Mouse (Mus musculus) splenic B cell, adult 2 months (primary cell): ENCODE measurements around the gene Lnx1.

Experiments
- DNase-seq: peaks from one replicate; pipeline ENCODE4 v3.0.0-alpha.2; 2011; ENCODE audit warnings: low read depth, low spot score
- H3K27me3 ChIP-seq: 2 replicates; pipeline ENCODE4 v1.6.1; 2012; ENCODE audit warnings: mild to moderate bottlenecking, low read length, moderate library complexity, mixed read lengths; ENCODE audit not compliant: control insufficient read depth, poor library complexity, insufficient read depth, severe bottlenecking
- H3K36me3 ChIP-seq: 2 replicates; pipeline ENCODE4 v1.6.1; 2012; ENCODE audit warnings: mild to moderate bottlenecking, low read length, moderate library complexity, mixed read lengths; ENCODE audit not compliant: control insufficient read depth, poor library complexity, insufficient read depth, severe bottlenecking

Gene Lnx1

GRCm38 (mm10) chr5:74702766-74703165 lies at the start of gene Lnx1:
Lnx1 (minus strand) TSS chr5:74702912.
- DNase-seq, result no peak
- Histone ChIP-seq H3K36me3 (no peaks in the 10 kb centered on the region), H3K27me3 (no peaks in the 10 kb centered on the region)

DNA sequence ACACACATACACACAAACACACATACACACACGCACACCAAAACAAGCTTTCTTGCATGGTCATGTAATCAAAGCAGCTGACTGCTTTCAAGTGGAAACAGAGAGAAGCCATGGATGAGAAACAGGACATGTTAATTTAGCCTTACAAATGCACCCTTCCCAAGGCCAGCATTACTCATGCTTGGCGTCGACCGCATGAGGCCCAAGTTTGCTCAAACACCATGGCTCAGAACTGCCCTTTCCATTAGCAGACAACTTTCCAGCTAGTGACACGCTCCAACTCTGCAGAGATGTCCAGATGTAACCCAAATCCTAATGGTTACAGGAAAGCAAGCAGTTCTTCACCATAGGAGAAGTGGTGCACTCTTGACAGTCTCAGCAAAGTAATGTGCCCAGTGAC lies 47.8 kb upstream of the Lnx1 start:
- Histone ChIP-seq H3K36me3 (no peaks in the 10 kb centered on the region), H3K27me3 (no peaks in the 10 kb centered on the region)
- DNase-seq, result no peak

GRCm38 (mm10) chr5:74747476-74747875 lies 44.8 kb upstream of the Lnx1 start:
- Histone ChIP-seq H3K27me3 (no peaks in the 10 kb centered on the region), H3K36me3 (no peaks in the 10 kb centered on the region)
- no peak for DNase-seq

GRCm38 (mm10) chr5:74740951-74741350 lies 38.2 kb upstream of the Lnx1 start:
- H3K36me3 ChIP-seq, result no peaks in the 10 kb centered on the region
- H3K27me3 ChIP-seq, result no peaks in the 10 kb centered on the region

DNA sequence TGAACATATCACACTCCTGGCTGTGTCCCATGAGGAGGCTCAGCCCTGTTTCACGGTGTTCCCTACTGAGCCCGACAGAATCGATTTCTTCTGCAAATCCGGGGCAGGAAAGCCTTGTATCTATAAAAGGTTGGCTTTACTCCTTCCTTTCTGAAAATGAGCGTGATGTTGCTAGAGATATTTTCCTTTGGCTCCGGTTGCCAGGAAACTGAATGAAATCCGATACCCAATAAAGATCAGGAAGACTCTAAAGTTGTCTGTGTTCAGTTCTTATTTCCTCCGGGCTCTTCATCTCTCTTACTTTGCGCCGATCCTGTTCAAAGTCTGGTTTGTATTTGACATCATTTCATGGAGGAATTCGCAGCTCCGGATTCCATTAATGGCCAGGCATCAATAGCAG lies 36.7 kb upstream of the Lnx1 start:
- no peaks in the 10 kb centered on the region for H3K27me3 ChIP-seq
- DNase-seq, result no peak
- no peaks in the 10 kb centered on the region for H3K36me3 ChIP-seq

More at GRCm38 (mm10) chr5:74740951-74741350, 38.2 kb upstream of the Lnx1 start:
- no peak for DNase-seq

GRCm38 (mm10) chr5:74738312-74738711 lies 35.6 kb upstream of the Lnx1 start:
- no peaks in the 10 kb centered on the region for H3K36me3 ChIP-seq
- DNase-seq, result no peak
- H3K27me3 ChIP-seq, result no peaks in the 10 kb centered on the region

DNA sequence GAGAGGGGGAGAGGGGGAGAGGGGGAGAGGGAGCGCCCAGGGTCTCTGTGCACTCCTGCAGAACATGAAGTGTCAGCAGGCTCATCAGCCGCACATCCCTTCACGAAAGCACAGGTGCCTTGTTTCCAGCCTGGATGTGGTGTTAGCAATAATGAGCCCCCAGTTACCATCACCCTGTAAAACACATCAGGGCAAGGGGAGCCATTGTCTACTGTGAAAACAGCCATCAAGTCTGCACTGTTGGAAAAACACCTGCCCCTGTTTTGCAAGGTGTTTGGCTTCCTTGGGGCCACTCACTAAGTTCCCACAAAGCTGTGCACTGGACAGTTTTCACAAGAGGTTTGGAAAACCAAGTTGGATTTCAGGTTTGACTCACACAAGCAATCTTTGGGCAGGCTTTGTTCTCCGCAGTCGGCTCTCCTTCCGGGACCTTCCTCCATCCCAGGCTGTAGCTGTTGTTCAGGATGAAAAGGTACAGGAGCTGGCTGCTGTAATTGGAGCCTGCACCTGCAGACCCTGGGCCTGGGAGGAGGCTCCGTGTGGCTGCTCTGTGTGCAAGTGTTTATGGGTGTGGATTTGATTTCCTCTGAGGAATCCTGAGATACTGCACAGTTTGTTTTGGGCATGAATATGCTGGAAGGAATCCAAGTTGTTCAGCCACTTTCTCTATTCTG lies 31.3 kb upstream of the Lnx1 start:
- no peak for DNase-seq
- no peaks in the 10 kb centered on the region for H3K36me3 ChIP-seq
- H3K27me3 ChIP-seq, result no peaks in the 10 kb centered on the region

- Histone ChIP-seq H3K36me3 (no peaks in the 10 kb centered on the region), H3K27me3 (no peaks in the 10 kb centered on the region)
- no peak for DNase-seq
These were observed 29.9 kb upstream of the Lnx1 start for GRCm38 (mm10) chr5:74732613-74733012.

GRCm38 (mm10) chr5:74730601-74731000 lies 27.9 kb upstream of the Lnx1 start:
- Histone ChIP-seq H3K27me3 (no peaks in the 10 kb centered on the region), H3K36me3 (no peaks in the 10 kb centered on the region)
- DNase-seq, result no peak

- no peak for DNase-seq
- no peaks in the 10 kb centered on the region for H3K27me3 ChIP-seq
- H3K36me3 ChIP-seq, result no peaks in the 10 kb centered on the region
These were observed 26.9 kb upstream of the Lnx1 start for GRCm38 (mm10) chr5:74729567-74729966.

GRCm38 (mm10) chr5:74728186-74728585 lies 25.5 kb upstream of the Lnx1 start:
- no peaks in the 10 kb centered on the region for H3K36me3 ChIP-seq
- no peak for DNase-seq
- H3K27me3 ChIP-seq, result no peaks in the 10 kb centered on the region

DNA sequence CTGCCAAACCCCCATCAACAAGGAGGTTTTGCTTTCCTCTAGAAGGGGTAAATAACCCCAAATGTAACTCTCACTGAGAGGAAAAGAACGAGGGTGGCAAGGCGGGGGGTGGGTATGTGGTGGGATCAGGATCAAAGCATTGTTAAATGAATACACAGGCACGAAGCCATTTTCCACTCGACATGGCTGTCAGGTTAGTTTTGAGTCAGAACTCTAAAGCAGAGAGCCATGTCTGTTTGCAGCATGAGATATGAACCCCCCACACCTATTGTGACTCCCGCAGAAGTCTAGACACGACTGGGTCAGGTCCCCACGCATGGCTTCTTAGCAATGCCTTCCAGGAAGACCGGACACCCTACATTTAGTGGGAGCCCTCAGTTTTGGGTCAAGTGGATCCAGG lies 24.6 kb upstream of the Lnx1 start:
- DNase-seq, result no peak
- Histone ChIP-seq H3K27me3 (no peaks in the 10 kb centered on the region), H3K36me3 (no peaks in the 10 kb centered on the region)

- Histone ChIP-seq H3K27me3 (no peaks in the 10 kb centered on the region), H3K36me3 (no peaks in the 10 kb centered on the region)
- no peak for DNase-seq
These were observed 22.8 kb upstream of the Lnx1 start for GRCm38 (mm10) chr5:74725541-74725940.

DNA sequence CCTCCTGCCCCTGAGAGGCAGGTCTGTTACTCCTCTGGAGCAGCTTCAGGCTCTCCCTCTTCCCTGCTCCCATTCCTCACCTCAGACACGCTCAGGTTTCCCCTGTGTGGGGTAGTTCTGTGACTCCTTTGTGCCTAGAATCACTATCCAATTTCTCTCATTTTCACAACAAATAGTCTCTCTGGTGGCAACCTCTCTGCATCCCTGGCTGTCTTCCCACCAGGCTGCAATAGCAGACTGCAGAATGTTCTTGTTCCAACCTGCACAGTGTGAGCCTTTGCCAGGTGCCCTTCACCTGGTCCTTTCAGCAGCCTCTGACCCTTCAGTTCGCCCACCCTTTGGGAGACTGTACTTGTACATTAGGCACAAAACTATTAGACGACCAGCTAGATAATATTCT lies 19.1 kb upstream of the Lnx1 start:
- DNase-seq, result no peak
- H3K27me3 ChIP-seq, result no peaks in the 10 kb centered on the region
- H3K36me3 ChIP-seq, result no peaks in the 10 kb centered on the region

DNA sequence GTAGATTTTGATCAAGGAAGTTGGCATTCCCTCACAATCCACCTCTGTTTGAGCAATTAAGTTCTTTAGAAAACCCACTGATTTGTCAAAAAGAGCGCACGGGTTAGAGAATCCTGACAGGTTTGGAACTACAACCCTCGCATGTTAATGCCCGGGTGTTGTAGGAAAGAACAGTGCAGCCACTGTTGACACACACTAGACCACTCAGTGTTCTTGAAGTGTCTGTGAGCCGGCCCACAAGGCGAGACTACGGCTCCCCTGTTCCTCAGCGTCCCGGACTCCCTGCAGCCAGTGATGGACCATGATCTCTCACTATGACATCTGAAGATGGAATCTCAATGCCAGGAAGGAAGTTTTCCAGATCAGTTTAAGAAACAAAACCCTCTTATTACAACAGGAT lies 17.9 kb upstream of the Lnx1 start:
- Histone ChIP-seq H3K27me3 (no peaks in the 10 kb centered on the region), H3K36me3 (no peaks in the 10 kb centered on the region)
- DNase-seq, result no peak

DNA sequence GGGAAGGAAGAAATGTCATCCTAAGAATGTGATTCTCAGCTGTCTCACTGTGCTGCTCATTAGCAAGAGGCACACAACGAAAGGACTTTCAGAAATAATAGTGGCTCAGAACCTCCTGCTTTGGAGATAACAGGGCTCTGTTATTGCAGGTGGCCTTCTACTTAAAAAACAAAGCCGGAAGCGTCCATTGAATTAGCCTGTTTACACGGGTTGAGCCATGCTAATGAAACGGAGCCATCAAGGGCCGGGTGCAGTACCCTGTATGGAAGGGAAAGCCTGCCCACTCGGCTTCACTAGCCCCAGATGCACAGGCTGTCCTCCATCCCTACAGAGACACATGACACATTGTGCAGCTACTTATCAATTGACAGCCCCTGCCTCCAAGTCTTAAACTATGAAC lies 13.5 kb upstream of the Lnx1 start:
- H3K27me3 ChIP-seq, result no peaks in the 10 kb centered on the region
- H3K36me3 ChIP-seq, result no peaks in the 10 kb centered on the region
- no peak for DNase-seq
